Mouse (Mus musculus): ENCODE results near the gene Kcng3. TPM values are rescaled to one million over a fixed set of nuclear protein-coding genes. Genes with fewer than 3 reads are reported as not detected.

Kcng3 gene
- polyA plus RNA-seq, 1 experiment from 2014 or later, result not detected

- no peak overlapping the region for H3K4me2 ChIP-seq (ENCODE audit: low read depth, low read length)
- no peaks in the 10 kb centered on the region for H3K36me3 ChIP-seq (ENCODE audit: control insufficient read depth, insufficient read depth)
- H3K4me1 ChIP-seq (ENCODE audit: control insufficient read depth, insufficient read depth, low read length), result no peaks in the 10 kb centered on the region
- no peaks in the 10 kb centered on the region for H3K9me3 ChIP-seq (replicated peaks; ENCODE audit: control insufficient read depth, low read length)
- H3K9ac ChIP-seq (ENCODE audit: low read length), result no peak overlapping the region
- H3K27ac ChIP-seq (ENCODE audit: low read length), result no peak overlapping the region
- ATAC-seq (replicated peaks; ENCODE audit: extremely low read depth, insufficient read depth, low FRiP score), result no peak
- no peak overlapping the region for H3K4me3 ChIP-seq (ENCODE audit: low read length)
- WGBS, result 58% methylated on average over 8 of the region's 8 CpGs
- no peaks in the 10 kb centered on the region for H3K27me3 ChIP-seq (ENCODE audit: control insufficient read depth, insufficient read depth, low read length)
Measured at GRCm38 (mm10) chr17:83567375-83567774, 64.3 kb downstream of the Kcng3 start.

DNA sequence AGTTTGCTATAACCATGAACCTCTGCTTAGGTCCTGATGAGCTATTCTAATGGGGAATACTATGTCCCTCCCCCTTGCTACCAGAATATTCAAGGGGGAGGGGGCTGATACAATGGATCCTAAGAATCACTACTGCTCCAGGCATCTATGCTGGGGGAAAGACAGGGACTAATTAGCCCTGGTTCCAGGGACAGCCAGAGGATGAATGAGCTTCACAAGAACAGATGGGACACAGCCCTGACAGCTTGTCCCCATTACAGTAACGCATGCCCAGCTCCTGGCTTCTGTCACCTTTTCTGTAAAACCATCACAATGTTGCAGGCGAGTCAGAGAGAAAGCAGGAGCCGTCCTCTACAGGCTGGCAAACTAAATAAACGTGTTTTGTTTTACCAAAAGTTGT is 66.2 kb downstream of the Kcng3 start:
- H3K4me3 ChIP-seq (ENCODE audit: low read length), result no peak overlapping the region
- WGBS, result 61% methylated on average over 4 of the region's 4 CpGs
- H3K27ac ChIP-seq (ENCODE audit: low read length), result no peak overlapping the region

GRCm38 (mm10) chr17:83564119-83564820 is 67.4 kb downstream of the Kcng3 start:
- Histone ChIP-seq H3K27me3 (ENCODE audit: control insufficient read depth, insufficient read depth, low read length) (no peaks in the 10 kb centered on the region), H3K9me3 (replicated peaks; ENCODE audit: control insufficient read depth, low read length) (no peaks in the 10 kb centered on the region), H3K9ac (ENCODE audit: low read length) (no peak overlapping the region), H3K4me3 (ENCODE audit: low read length) (no peak overlapping the region), H3K4me2 (ENCODE audit: low read depth, low read length) (peak overlapping the region; percentile 47), H3K4me1 (ENCODE audit: control insufficient read depth, insufficient read depth, low read length) (no peaks in the 10 kb centered on the region), H3K36me3 (ENCODE audit: control insufficient read depth, insufficient read depth) (no peaks in the 10 kb centered on the region), H3K27ac (ENCODE audit: low read length) (no peak overlapping the region)
- peak; percentile 56 for ATAC-seq (replicated peaks; ENCODE audit: extremely low read depth, insufficient read depth, low FRiP score)
- WGBS, result 43% methylated on average over 12 of the region's 12 CpGs

More for the DNA sequence above, 66.2 kb downstream of the Kcng3 start:
- no peak overlapping the region for H3K4me2 ChIP-seq (ENCODE audit: low read depth, low read length)
- no peaks in the 10 kb centered on the region for H3K27me3 ChIP-seq (ENCODE audit: control insufficient read depth, insufficient read depth, low read length)
- no peak for ATAC-seq (replicated peaks; ENCODE audit: extremely low read depth, insufficient read depth, low FRiP score)
- no peaks in the 10 kb centered on the region for H3K4me1 ChIP-seq (ENCODE audit: control insufficient read depth, insufficient read depth, low read length)
- H3K9me3 ChIP-seq (replicated peaks; ENCODE audit: control insufficient read depth, low read length), result no peaks in the 10 kb centered on the region
- no peaks in the 10 kb centered on the region for H3K36me3 ChIP-seq (ENCODE audit: control insufficient read depth, insufficient read depth)
- H3K9ac ChIP-seq (ENCODE audit: low read length), result no peak overlapping the region

GRCm38 (mm10) chr17:83563703-83564111 is 68.0 kb downstream of the Kcng3 start:
- Histone ChIP-seq H3K27ac (ENCODE audit: low read length) (no peak overlapping the region), H3K4me3 (ENCODE audit: low read length) (peak overlapping the region; percentile 16), H3K4me1 (ENCODE audit: control insufficient read depth, insufficient read depth, low read length) (no peaks in the 10 kb centered on the region), H3K36me3 (ENCODE audit: control insufficient read depth, insufficient read depth) (no peaks in the 10 kb centered on the region), H3K4me2 (ENCODE audit: low read depth, low read length) (peak overlapping the region; percentile 47), H3K9ac (ENCODE audit: low read length) (no peak overlapping the region), H3K9me3 (replicated peaks; ENCODE audit: control insufficient read depth, low read length) (no peaks in the 10 kb centered on the region), H3K27me3 (ENCODE audit: control insufficient read depth, insufficient read depth, low read length) (no peaks in the 10 kb centered on the region)
- 44% methylated on average over 10 of the region's 10 CpGs for WGBS
- no peak; the same call in 1 of the 2 replicates for ATAC-seq (replicated peaks; ENCODE audit: extremely low read depth, insufficient read depth, low FRiP score)

DNA sequence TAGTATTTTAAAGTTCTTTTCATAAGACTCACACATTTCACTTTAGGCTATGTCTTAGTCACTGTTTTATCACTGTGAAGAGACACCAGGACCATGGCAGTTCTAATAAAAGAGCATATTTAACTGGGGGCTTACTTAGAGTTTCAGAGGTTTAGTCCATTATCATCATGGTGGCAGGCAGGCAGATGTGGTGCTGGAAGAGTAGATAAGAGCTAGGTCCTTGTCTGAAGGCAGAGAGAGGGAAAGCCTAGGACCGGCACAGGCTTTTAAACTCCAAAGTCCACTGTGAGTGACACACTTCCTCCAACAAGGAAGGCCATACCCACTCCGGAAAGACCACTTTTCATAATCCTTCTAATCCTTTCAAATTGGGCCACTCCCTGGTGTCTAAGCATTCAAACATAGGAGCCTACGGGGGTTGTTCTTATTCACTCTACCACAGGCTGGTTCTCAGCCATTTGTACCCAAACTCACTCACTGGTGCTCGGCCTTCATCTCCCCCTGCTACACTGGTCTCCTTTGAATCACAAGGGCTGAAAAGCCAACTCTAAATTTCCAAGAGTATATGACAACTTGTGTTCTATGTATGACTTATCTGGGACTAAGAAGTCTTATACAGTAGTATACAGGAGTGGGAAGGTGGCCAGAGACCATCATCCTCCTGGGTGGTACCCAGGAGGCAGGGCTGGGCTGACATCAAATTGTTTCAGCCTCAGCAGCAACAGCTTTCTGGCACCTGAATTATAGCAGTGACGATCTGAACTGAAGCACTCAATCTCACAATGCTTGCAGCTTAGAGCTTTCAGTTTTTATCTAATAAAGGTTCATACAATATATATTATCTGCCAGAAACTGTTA is 69.3 kb downstream of the Kcng3 start:
- Histone ChIP-seq H3K4me2 (ENCODE audit: low read depth, low read length) (no peak overlapping the region), H3K27ac (ENCODE audit: low read length) (no peak overlapping the region), H3K36me3 (ENCODE audit: control insufficient read depth, insufficient read depth) (no peaks in the 10 kb centered on the region), H3K27me3 (ENCODE audit: control insufficient read depth, insufficient read depth, low read length) (no peaks in the 10 kb centered on the region), H3K9ac (ENCODE audit: low read length) (no peak overlapping the region), H3K4me1 (ENCODE audit: control insufficient read depth, insufficient read depth, low read length) (no peaks in the 10 kb centered on the region), H3K9me3 (replicated peaks; ENCODE audit: control insufficient read depth, low read length) (no peaks in the 10 kb centered on the region), H3K4me3 (ENCODE audit: low read length) (no peak overlapping the region)
- ATAC-seq (replicated peaks; ENCODE audit: extremely low read depth, insufficient read depth, low FRiP score), result no peak
- WGBS, result 92% methylated on average over 5 of the region's 5 CpGs

- no peak; the same call in 1 of the 2 replicates for ATAC-seq (replicated peaks; ENCODE audit: extremely low read depth, insufficient read depth, low FRiP score)
- Histone ChIP-seq H3K36me3 (ENCODE audit: control insufficient read depth, insufficient read depth) (no peaks in the 10 kb centered on the region), H3K27me3 (ENCODE audit: control insufficient read depth, insufficient read depth, low read length) (no peaks in the 10 kb centered on the region), H3K4me3 (ENCODE audit: low read length) (no peak overlapping the region), H3K9ac (ENCODE audit: low read length) (no peak overlapping the region), H3K9me3 (replicated peaks; ENCODE audit: control insufficient read depth, low read length) (no peaks in the 10 kb centered on the region), H3K27ac (ENCODE audit: low read length) (no peak overlapping the region), H3K4me2 (ENCODE audit: low read depth, low read length) (no peak overlapping the region), H3K4me1 (ENCODE audit: control insufficient read depth, insufficient read depth, low read length) (no peaks in the 10 kb centered on the region)
- WGBS, result 74% methylated on average over 8 of the region's 8 CpGs
Measured at GRCm38 (mm10) chr17:83559081-83559480, 72.6 kb downstream of the Kcng3 start.

DNA sequence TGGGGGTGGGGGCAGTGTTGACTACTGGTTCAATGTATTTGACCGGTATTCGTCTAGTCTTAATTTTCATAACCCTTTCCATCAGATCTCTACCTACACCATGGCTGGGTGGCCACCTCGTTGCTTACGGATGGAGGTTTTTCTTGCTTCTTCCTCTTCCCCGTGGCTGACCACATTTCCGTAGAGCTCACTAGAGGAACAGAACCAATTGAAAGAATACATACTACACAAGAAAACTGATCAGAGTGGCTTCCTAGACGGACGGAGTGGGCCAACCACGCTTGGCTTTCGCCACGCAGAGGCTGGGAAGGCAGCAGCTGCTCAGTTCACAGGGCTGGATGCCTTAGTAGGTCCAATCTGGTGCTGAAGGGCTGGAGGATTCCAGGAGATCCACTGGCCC is 75.9 kb downstream of the Kcng3 start:
- Histone ChIP-seq H3K36me3 (ENCODE audit: control insufficient read depth, insufficient read depth) (no peaks in the 10 kb centered on the region), H3K9ac (ENCODE audit: low read length) (no peak overlapping the region), H3K27me3 (ENCODE audit: control insufficient read depth, insufficient read depth, low read length) (no peaks in the 10 kb centered on the region), H3K4me1 (ENCODE audit: control insufficient read depth, insufficient read depth, low read length) (no peaks in the 10 kb centered on the region), H3K27ac (ENCODE audit: low read length) (no peak overlapping the region), H3K9me3 (replicated peaks; ENCODE audit: control insufficient read depth, low read length) (no peaks in the 10 kb centered on the region), H3K4me3 (ENCODE audit: low read length) (no peak overlapping the region), H3K4me2 (ENCODE audit: low read depth, low read length) (no peak overlapping the region)
- no peak for ATAC-seq (replicated peaks; ENCODE audit: extremely low read depth, insufficient read depth, low FRiP score)
- 88% methylated on average over 11 of the region's 11 CpGs for WGBS

DNA sequence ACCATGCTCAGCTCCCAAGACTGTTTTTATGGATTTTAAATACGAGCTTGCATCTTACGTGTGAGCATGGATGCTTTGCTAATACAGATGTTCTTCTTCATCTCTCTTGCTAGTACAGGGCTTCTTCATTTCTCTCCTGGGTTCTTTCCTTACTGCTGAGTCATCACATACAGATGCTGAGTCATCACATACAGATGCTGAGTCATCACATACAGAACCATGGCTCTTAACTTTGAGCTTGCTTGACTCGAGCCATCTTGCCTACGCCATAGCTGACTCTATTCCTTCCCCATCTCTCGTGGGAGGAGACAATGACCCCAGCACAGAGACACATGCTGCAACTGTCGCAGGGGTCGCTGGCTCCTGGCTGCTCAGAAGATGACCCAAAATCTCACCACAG is 76.7 kb downstream of the Kcng3 start:
- Histone ChIP-seq H3K36me3 (ENCODE audit: control insufficient read depth, insufficient read depth) (no peaks in the 10 kb centered on the region), H3K9ac (ENCODE audit: low read length) (no peak overlapping the region), H3K4me2 (ENCODE audit: low read depth, low read length) (no peak overlapping the region), H3K9me3 (replicated peaks; ENCODE audit: control insufficient read depth, low read length) (no peaks in the 10 kb centered on the region), H3K27me3 (ENCODE audit: control insufficient read depth, insufficient read depth, low read length) (no peaks in the 10 kb centered on the region), H3K4me1 (ENCODE audit: control insufficient read depth, insufficient read depth, low read length) (no peaks in the 10 kb centered on the region), H3K4me3 (ENCODE audit: low read length) (no peak overlapping the region), H3K27ac (ENCODE audit: low read length) (no peak overlapping the region)
- WGBS, result 87% methylated on average over 7 of the region's 7 CpGs
- ATAC-seq (replicated peaks; ENCODE audit: extremely low read depth, insufficient read depth, low FRiP score), result no peak

Measured in heart, embryonic 16.5 days (tissue).